Mouse (Mus musculus) liver, postnatal 0 days (tissue): ENCODE results near the gene Bcl2l14.

Experiments used
- CTCF ChIP-seq: sonication (generic); IDR thresholded peaks from 2 replicates; pipeline ENCODE4 v1.5.1; 2016; ENCODE audit warnings: antibody characterized with exemption, low read depth
- EP300 ChIP-seq: IDR thresholded peaks from 2 replicates; pipeline ENCODE4 v1.6.1; 2016; ENCODE audit warnings: antibody characterized with exemption, low read depth, mild to moderate bottlenecking

DNA sequence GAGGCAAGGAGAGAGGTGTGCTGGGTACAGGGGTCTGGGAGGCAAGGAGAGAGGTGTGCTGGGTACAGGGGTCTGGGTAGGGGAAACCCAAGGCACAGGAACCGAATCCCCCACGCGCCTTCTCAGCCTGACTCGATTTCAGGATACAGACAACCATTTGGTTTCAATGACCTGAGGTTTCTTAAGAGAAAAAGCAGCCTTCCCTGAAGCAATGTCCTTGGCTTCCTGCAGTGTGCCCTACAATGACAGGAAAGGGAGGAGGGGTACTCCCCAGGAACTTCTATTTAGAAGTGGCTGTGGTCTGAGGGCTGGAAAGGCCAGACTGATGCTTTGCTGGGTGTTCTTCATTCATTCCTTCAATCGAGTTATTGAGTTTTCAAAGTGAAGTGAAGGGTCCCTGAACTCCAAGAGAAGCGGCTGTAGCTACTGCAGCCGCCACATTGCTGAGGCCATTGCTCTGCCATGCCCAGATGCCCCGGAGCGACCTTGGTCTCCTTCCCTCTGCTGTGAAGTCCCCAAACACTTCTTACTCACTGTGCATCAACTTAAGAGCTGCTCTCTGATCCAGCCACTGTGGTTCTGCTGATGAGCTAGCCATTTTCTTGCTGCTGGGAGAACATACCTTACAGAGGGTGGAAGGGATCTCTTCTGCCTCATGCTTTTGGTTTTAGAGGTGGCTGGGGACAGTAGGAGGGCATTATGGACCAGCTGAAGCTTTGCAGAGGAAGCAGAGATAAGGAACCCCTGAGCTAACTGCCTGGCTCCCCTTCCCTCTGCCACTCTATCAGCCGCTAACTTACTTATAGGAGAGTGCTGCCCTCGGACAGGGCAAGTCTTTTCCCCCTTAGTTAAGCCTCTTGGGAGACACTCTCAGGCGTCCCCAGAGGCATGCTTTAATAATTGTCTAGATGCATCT is 28.5 kb upstream of the Bcl2l14 start:
- TF ChIP-seq CTCF (no peak), EP300 (no peak)
